Mouse (Mus musculus): ENCODE data around the gene Fopnl. TPM values are rescaled to one million over a fixed set of nuclear protein-coding genes. Genes with fewer than 3 reads are reported as not detected.
A peak's percentile ranks its signal among the peaks of the same experiment; 100 is the strongest.

Fopnl gene
- polyA plus RNA-seq, 1 experiment = 59.1 TPM

DNA sequence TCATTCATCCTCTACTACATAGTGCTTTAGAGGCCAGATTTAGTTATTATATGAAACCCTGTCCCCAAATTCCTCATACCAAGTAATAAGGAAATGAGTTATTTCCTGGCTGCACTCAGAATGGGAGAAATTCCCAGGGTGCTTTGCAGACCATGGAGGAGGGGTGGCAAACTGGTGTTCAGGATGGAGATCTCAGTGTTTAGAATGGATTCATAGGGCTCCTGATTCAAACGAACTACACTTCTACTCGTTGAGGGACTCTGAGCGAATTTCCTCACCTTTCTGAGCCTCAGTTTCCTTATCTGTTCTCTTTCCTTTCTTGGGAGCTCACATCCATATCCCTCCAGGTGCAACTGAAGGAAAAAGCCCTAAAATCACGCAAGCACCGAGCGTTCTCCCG is 43.7 kb upstream of the Fopnl start:
- peak overlapping the region; percentile 11; the same call in 1 of the 2 replicates for H3K27ac ChIP-seq (ENCODE audit: control insufficient read depth, insufficient read depth, low read depth, low read length, poor library complexity)
- no peak for TF ChIP-seq POLR2A (IDR thresholded peaks at IDR 0.05; ENCODE audit: borderline replicate concordance, control insufficient read depth, low read depth, low read length)
- no peak for TF ChIP-seq CTCF (IDR thresholded peaks at IDR 0.05; ENCODE audit: control insufficient read depth, insufficient read depth, low read length)
- H3K4me1 ChIP-seq (ENCODE audit: control insufficient read depth, insufficient read depth, low read length) = peaks cover 2% of the 10 kb centered on the region; the same call in 1 of the 2 replicates
- H3K4me3 ChIP-seq (replicated peaks; ENCODE audit: control insufficient read depth, low read depth, low read length) = peak overlapping the region; percentile 71
- WGBS = 8% methylated on average over 7 of the region's 7 CpGs

DNA sequence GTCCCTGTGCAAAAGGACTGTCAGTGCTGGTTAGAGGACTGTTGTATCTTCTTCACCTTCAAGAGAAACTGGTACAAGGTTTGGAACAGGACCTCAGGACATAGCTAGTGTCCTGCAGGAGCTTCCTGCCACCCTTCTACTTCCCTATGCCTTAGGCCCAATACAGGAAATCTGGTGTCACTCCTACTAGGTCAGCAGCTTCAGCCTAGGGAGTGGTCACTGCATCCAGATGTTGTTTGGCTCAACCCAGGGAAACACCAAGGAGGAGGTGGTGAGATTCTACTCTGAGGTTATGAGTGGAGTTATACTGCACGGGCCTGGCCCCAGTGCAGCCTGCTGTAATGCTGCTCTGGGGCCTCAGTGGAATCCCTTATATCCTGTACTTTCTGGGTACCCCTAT is 41.3 kb upstream of the Fopnl start:
- H3K4me3 ChIP-seq (replicated peaks; ENCODE audit: control insufficient read depth, low read depth, low read length) = no peak overlapping the region
- 40% methylated on average over 1 of the region's 1 CpGs for WGBS
- TF ChIP-seq POLR2A (IDR thresholded peaks at IDR 0.05; ENCODE audit: borderline replicate concordance, control insufficient read depth, low read depth, low read length) = no peak
- no peak for TF ChIP-seq CTCF (IDR thresholded peaks at IDR 0.05; ENCODE audit: control insufficient read depth, insufficient read depth, low read length)
- no peaks in the 10 kb centered on the region; the same call in 1 of the 2 replicates for H3K4me1 ChIP-seq (ENCODE audit: control insufficient read depth, insufficient read depth, low read length)
- no peak overlapping the region for H3K27ac ChIP-seq (ENCODE audit: control insufficient read depth, insufficient read depth, low read depth, low read length, poor library complexity)

- no peak overlapping the region for H3K27ac ChIP-seq (ENCODE audit: control insufficient read depth, insufficient read depth, low read depth, low read length, poor library complexity)
- no peaks in the 10 kb centered on the region for H3K4me1 ChIP-seq (ENCODE audit: control insufficient read depth, insufficient read depth, low read length)
- TF ChIP-seq POLR2A (IDR thresholded peaks at IDR 0.05; ENCODE audit: borderline replicate concordance, control insufficient read depth, low read depth, low read length) (no peak), CTCF (IDR thresholded peaks at IDR 0.05; ENCODE audit: control insufficient read depth, insufficient read depth, low read length) (no peak)
- 76% methylated on average over 2 of the region's 2 CpGs for WGBS
- H3K4me3 ChIP-seq (replicated peaks; ENCODE audit: control insufficient read depth, low read depth, low read length) = no peak overlapping the region
These were observed 40.7 kb upstream of the Fopnl start for GRCm38 (mm10) chr16:14357859-14358258.

GRCm38 (mm10) chr16:14352663-14353062 is 35.5 kb upstream of the Fopnl start:
- WGBS = 28% methylated on average over 5 of the region's 5 CpGs
- H3K27ac ChIP-seq (ENCODE audit: control insufficient read depth, insufficient read depth, low read depth, low read length, poor library complexity) = no peak overlapping the region
- no peak overlapping the region for H3K4me3 ChIP-seq (replicated peaks; ENCODE audit: control insufficient read depth, low read depth, low read length)
- TF ChIP-seq CTCF (IDR thresholded peaks at IDR 0.05; ENCODE audit: control insufficient read depth, insufficient read depth, low read length) (no peak), POLR2A (IDR thresholded peaks at IDR 0.05; ENCODE audit: borderline replicate concordance, control insufficient read depth, low read depth, low read length) (no peak)
- peaks cover 3% of the 10 kb centered on the region; the same call in 1 of the 2 replicates for H3K4me1 ChIP-seq (ENCODE audit: control insufficient read depth, insufficient read depth, low read length)

- Histone ChIP-seq H3K27ac (ENCODE audit: control insufficient read depth, insufficient read depth, low read depth, low read length, poor library complexity) (no peak overlapping the region), H3K4me3 (replicated peaks; ENCODE audit: control insufficient read depth, low read depth, low read length) (no peak overlapping the region), H3K4me1 (ENCODE audit: control insufficient read depth, insufficient read depth, low read length) (peaks cover 3% of the 10 kb centered on the region; the same call in 1 of the 2 replicates)
- TF ChIP-seq POLR2A (IDR thresholded peaks at IDR 0.05; ENCODE audit: borderline replicate concordance, control insufficient read depth, low read depth, low read length) = no peak
- TF ChIP-seq CTCF (IDR thresholded peaks at IDR 0.05; ENCODE audit: control insufficient read depth, insufficient read depth, low read length) = no peak
- 80% methylated on average over 3 of the region's 3 CpGs for WGBS
These were observed 35.0 kb upstream of the Fopnl start for GRCm38 (mm10) chr16:14352234-14352633.

- Histone ChIP-seq H3K4me1 (ENCODE audit: control insufficient read depth, insufficient read depth, low read length) (peaks cover 3% of the 10 kb centered on the region; the same call in 1 of the 2 replicates), H3K4me3 (replicated peaks; ENCODE audit: control insufficient read depth, low read depth, low read length) (no peak overlapping the region), H3K27ac (ENCODE audit: control insufficient read depth, insufficient read depth, low read depth, low read length, poor library complexity) (no peak overlapping the region)
- no peak for TF ChIP-seq CTCF (IDR thresholded peaks at IDR 0.05; ENCODE audit: control insufficient read depth, insufficient read depth, low read length)
- no peak for TF ChIP-seq POLR2A (IDR thresholded peaks at IDR 0.05; ENCODE audit: borderline replicate concordance, control insufficient read depth, low read depth, low read length)
These were observed 34.4 kb upstream of the Fopnl start for GRCm38 (mm10) chr16:14351571-14351970.

GRCm38 (mm10) chr16:14344967-14345366 is 27.8 kb upstream of the Fopnl start:
- Histone ChIP-seq H3K4me1 (ENCODE audit: control insufficient read depth, insufficient read depth, low read length) (no peaks in the 10 kb centered on the region), H3K4me3 (replicated peaks; ENCODE audit: control insufficient read depth, low read depth, low read length) (no peak overlapping the region), H3K27ac (ENCODE audit: control insufficient read depth, insufficient read depth, low read depth, low read length, poor library complexity) (no peak overlapping the region)
- TF ChIP-seq CTCF (IDR thresholded peaks at IDR 0.05; ENCODE audit: control insufficient read depth, insufficient read depth, low read length) = no peak
- TF ChIP-seq POLR2A (IDR thresholded peaks at IDR 0.05; ENCODE audit: borderline replicate concordance, control insufficient read depth, low read depth, low read length) = no peak
- 57% methylated on average over 3 of the region's 3 CpGs for WGBS

DNA sequence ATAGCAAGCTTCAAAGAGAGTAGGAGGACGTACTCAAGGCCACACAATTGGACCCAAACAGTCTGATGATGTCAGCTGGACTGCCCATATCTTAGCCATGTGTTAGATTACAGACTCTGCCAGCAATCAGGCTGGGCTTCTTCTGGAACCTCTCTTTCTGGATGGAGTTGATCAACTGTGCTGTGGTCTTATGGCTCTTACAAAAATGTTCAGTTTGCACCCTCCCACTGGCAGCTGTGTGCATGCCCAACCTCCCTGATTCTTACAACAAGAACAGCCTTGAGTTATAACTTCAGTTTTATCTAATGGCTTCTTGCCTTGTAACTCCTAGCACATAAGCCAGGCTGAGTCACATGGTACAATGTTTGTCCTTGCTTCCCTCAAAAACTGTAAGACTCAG is 11.0 kb upstream of the Fopnl start:
- no peak overlapping the region for H3K27ac ChIP-seq (ENCODE audit: control insufficient read depth, insufficient read depth, low read depth, low read length, poor library complexity)
- no peaks in the 10 kb centered on the region for H3K4me1 ChIP-seq (ENCODE audit: control insufficient read depth, insufficient read depth, low read length)
- no peak for TF ChIP-seq POLR2A (IDR thresholded peaks at IDR 0.05; ENCODE audit: borderline replicate concordance, control insufficient read depth, low read depth, low read length)
- no peak for TF ChIP-seq CTCF (IDR thresholded peaks at IDR 0.05; ENCODE audit: control insufficient read depth, insufficient read depth, low read length)
- 68% methylated on average over 1 of the region's 1 CpGs for WGBS
- no peak overlapping the region for H3K4me3 ChIP-seq (replicated peaks; ENCODE audit: control insufficient read depth, low read depth, low read length)

GRCm38 (mm10) chr16:14320494-14320893 is 3.3 kb upstream of the Fopnl start:
- Histone ChIP-seq H3K4me3 (replicated peaks; ENCODE audit: control insufficient read depth, low read depth, low read length) (no peak overlapping the region), H3K27ac (ENCODE audit: control insufficient read depth, insufficient read depth, low read depth, low read length, poor library complexity) (no peak overlapping the region), H3K4me1 (ENCODE audit: control insufficient read depth, insufficient read depth, low read length) (no peaks in the 10 kb centered on the region)
- WGBS = 76% methylated on average over 1 of the region's 1 CpGs
- TF ChIP-seq POLR2A (IDR thresholded peaks at IDR 0.05; ENCODE audit: borderline replicate concordance, control insufficient read depth, low read depth, low read length) (no peak), CTCF (IDR thresholded peaks at IDR 0.05; ENCODE audit: control insufficient read depth, insufficient read depth, low read length) (no peak)
